Mouse (Mus musculus) frontal cortex, adult 2 months (tissue): ENCODE data around the gene Dnajc16. TPM values are rescaled to one million over a fixed set of nuclear protein-coding genes. Genes with fewer than 3 reads are reported as not detected.
A peak's percentile ranks its signal among the peaks of the same experiment; 100 is the strongest.

Source experiments
- DNase-seq, 2 experiments: peaks; one replicate each; pipeline ENCODE4 v3.0.0; 2022; ENCODE audit warnings: low spot score in 1 of 2; ENCODE audit errors: extremely low spot score in 1 of 2
- polyA plus RNA-seq: library from polyadenylated mRNA; depleted of rRNA; stranded (reverse); fragments of >200 nt; gene quantifications from 2 replicates; pipeline ENCODE4 v1.2.3, GENCODE M21; 2012; rRNA removed

Gene Dnajc16
- polyA plus RNA-seq, 1 experiment = 30.8 TPM

GRCm38 (mm10) chr4:141729266-141729665 lies 61.5 kb downstream of the Dnajc16 start:
- DNase-seq = no peak

DNA sequence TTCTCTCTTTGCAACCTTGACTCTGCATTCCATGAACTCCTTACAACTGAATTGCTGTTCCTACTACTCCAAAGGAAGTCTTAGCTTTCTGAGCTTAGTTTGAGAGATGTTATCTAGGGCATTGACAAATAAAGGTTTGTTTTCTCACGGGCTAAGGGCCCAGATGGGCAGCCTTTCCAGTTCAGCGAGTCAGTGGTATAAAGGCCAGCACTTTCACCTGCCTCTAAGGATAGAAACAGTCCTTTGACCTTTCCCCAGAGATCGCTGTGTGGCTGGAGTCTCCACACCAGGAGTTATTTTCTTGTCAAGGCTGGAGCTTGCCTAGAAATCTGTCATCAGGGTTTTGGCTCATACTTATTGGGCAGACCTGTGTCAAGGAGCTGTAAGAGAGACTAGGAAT lies 65.0 kb downstream of the Dnajc16 start:
- DNase-seq = no peak

- no peak for DNase-seq
Measured at GRCm38 (mm10) chr4:141725277-141725676, 65.5 kb downstream of the Dnajc16 start.

- no peak for DNase-seq
Measured at GRCm38 (mm10) chr4:141724594-141724993, 66.1 kb downstream of the Dnajc16 start.

GRCm38 (mm10) chr4:141723673-141724068 lies 67.1 kb downstream of the Dnajc16 start:
- DNase-seq = peak in 1 of 2 experiments; percentile 16

GRCm38 (mm10) chr4:141722731-141723672 lies 67.7 kb downstream of the Dnajc16 start, which contains the start of gene Ddi2:
Ddi2 (minus strand) TSS chr4:141723419.
- DNase-seq = peak; percentile 65 to 91

- DNase-seq = no peak
Measured at GRCm38 (mm10) chr4:141721961-141722360, 68.8 kb downstream of the Dnajc16 start.

GRCm38 (mm10) chr4:141720761-141721523 lies 69.8 kb downstream of the Dnajc16 start:
- no peak for DNase-seq

- no peak for DNase-seq
Measured at GRCm38 (mm10) chr4:141719304-141719703, 71.4 kb downstream of the Dnajc16 start.

GRCm38 (mm10) chr4:141717633-141718032 lies 73.1 kb downstream of the Dnajc16 start:
- DNase-seq = no peak

- DNase-seq = no peak
Measured at GRCm38 (mm10) chr4:141715027-141715426, 75.7 kb downstream of the Dnajc16 start.

- no peak for DNase-seq
Measured at GRCm38 (mm10) chr4:141713598-141714142, 77.1 kb downstream of the Dnajc16 start.

- peak in 1 of 2 experiments; percentile 47 for DNase-seq
Measured at GRCm38 (mm10) chr4:141711250-141711649, 79.5 kb downstream of the Dnajc16 start.

Other genes with a start within 250 kb of the Dnajc16 start
- 1.0 and 2.6 TPM in 2 replicates for gene Fblim1, start 184.8 kb downstream of the Dnajc16 start, polyA plus RNA-seq
- 0.84 and 1.2 TPM in 2 replicates for gene Tmem82, start 172.3 kb downstream of the Dnajc16 start, polyA plus RNA-seq
- 8.0 and 9.7 TPM in 2 replicates for gene Slc25a34, start 167.1 kb downstream of the Dnajc16 start, polyA plus RNA-seq
- 85.6 and 92.9 TPM in 2 replicates for gene Plekhm2, start 126.0 kb downstream of the Dnajc16 start, polyA plus RNA-seq
- 6.1 and 9.0 TPM in 2 replicates for gene Rsc1a1, start 105.3 kb downstream of the Dnajc16 start, polyA plus RNA-seq
- gene Ddi2, start 67.5 kb downstream of the Dnajc16 start, polyA plus RNA-seq = 18.7 and 19.0 TPM in 2 replicates
- 0.40 and 1.1 TPM in 2 replicates for gene Agmat, start 44.3 kb downstream of the Dnajc16 start, polyA plus RNA-seq
- 21.5 and 22.5 TPM in 2 replicates for gene Casp9, start 2.7 kb upstream of the Dnajc16 start, polyA plus RNA-seq
- gene Cela2a, start 35.2 kb upstream of the Dnajc16 start, polyA plus RNA-seq = 0.18 and 0.42 TPM in 2 replicates
- gene Ctrc, start 55.4 kb upstream of the Dnajc16 start, polyA plus RNA-seq = not detected in 2 replicates
- gene Efhd2, start 84.0 kb upstream of the Dnajc16 start, polyA plus RNA-seq = 244 and 256 TPM in 2 replicates
- gene Fhad1, start 224.2 kb upstream of the Dnajc16 start, polyA plus RNA-seq = 9.5 and 9.8 TPM in 2 replicates